Mouse (Mus musculus): ENCODE measurements around the gene Eif3l. TPM values are rescaled to one million over a fixed set of nuclear protein-coding genes. Genes with fewer than 3 reads are reported as not detected.

Gene Eif3l
- polyA plus RNA-seq, 1 experiment from 2014 or later: 209 TPM

GRCm38 (mm10) chr15:79044837-79045236, 30.1 kb upstream of the Eif3l start:
- Histone ChIP-seq H3K4me2 (ENCODE audit: low read length) (no peak overlapping the region), H3K27me3 (replicated peaks; ENCODE audit: control insufficient read depth, insufficient read depth, low read length) (peaks cover 34% of the 10 kb centered on the region), H3K27ac (ENCODE audit: low read depth, low read length) (no peak overlapping the region), H3K4me1 (ENCODE audit: control insufficient read depth, insufficient read depth, low read length) (peaks cover 3% of the 10 kb centered on the region; the same call in 1 of the 2 replicates), H3K9ac (ENCODE audit: low read length) (no peak overlapping the region), H3K9me3 (replicated peaks; ENCODE audit: control insufficient read depth, low read length) (no peaks in the 10 kb centered on the region), H3K4me3 (ENCODE audit: low read depth, low read length) (no peak overlapping the region), H3K36me3 (ENCODE audit: control insufficient read depth, insufficient read depth, low read length) (no peaks in the 10 kb centered on the region)
- no peak for ATAC-seq
- no peak for DNase-seq (ENCODE audit: low spot score)
- WGBS: 4% methylated on average over 4 of the region's 4 CpGs

GRCm38 (mm10) chr15:79048186-79048585, 26.8 kb upstream of the Eif3l start:
- Histone ChIP-seq H3K9ac (ENCODE audit: low read length) (no peak overlapping the region), H3K27ac (ENCODE audit: low read depth, low read length) (no peak overlapping the region), H3K27me3 (replicated peaks; ENCODE audit: control insufficient read depth, insufficient read depth, low read length) (peaks cover 7% of the 10 kb centered on the region), H3K4me1 (ENCODE audit: control insufficient read depth, insufficient read depth, low read length) (peaks cover 2% of the 10 kb centered on the region; the same call in 1 of the 2 replicates), H3K9me3 (replicated peaks; ENCODE audit: control insufficient read depth, low read length) (no peaks in the 10 kb centered on the region), H3K4me3 (ENCODE audit: low read depth, low read length) (no peak overlapping the region), H3K36me3 (ENCODE audit: control insufficient read depth, insufficient read depth, low read length) (peaks cover 10% of the 10 kb centered on the region), H3K4me2 (ENCODE audit: low read length) (no peak overlapping the region)
- ATAC-seq: no peak
- 71% methylated on average over 4 of the region's 4 CpGs for WGBS
- DNase-seq (ENCODE audit: low spot score): no peak

- Histone ChIP-seq H3K9me3 (replicated peaks; ENCODE audit: control insufficient read depth, low read length) (no peaks in the 10 kb centered on the region), H3K27me3 (replicated peaks; ENCODE audit: control insufficient read depth, insufficient read depth, low read length) (no peaks in the 10 kb centered on the region), H3K4me1 (ENCODE audit: control insufficient read depth, insufficient read depth, low read length) (0 out of 2 replicates have a peak, but pooled peaks cover 2% of the 10 kb centered on the region), H3K27ac (ENCODE audit: low read depth, low read length) (no peak overlapping the region), H3K4me2 (ENCODE audit: low read length) (no peak overlapping the region), H3K4me3 (ENCODE audit: low read depth, low read length) (no peak overlapping the region), H3K36me3 (ENCODE audit: control insufficient read depth, insufficient read depth, low read length) (peaks cover 31% of the 10 kb centered on the region), H3K9ac (ENCODE audit: low read length) (no peak overlapping the region)
- 52% methylated on average over 9 of the region's 9 CpGs for WGBS
- ATAC-seq (no peak), DNase-seq (ENCODE audit: low spot score) (no peak)
These were observed 24.7 kb upstream of the Eif3l start for GRCm38 (mm10) chr15:79050160-79050845.

- no peaks in the 10 kb centered on the region for H3K27me3 ChIP-seq (replicated peaks; ENCODE audit: control insufficient read depth, insufficient read depth, low read length)
- 86% methylated on average over 2 of the region's 2 CpGs for WGBS
- H3K36me3 ChIP-seq (ENCODE audit: control insufficient read depth, insufficient read depth, low read length): peaks cover 38% of the 10 kb centered on the region
- H3K4me1 ChIP-seq (ENCODE audit: control insufficient read depth, insufficient read depth, low read length): 0 out of 2 replicates have a peak, but pooled peaks cover 2% of the 10 kb centered on the region
- no peak overlapping the region for H3K27ac ChIP-seq (ENCODE audit: low read depth, low read length)
- H3K4me2 ChIP-seq (ENCODE audit: low read length): no peak overlapping the region
- ATAC-seq (no peak), DNase-seq (ENCODE audit: low spot score) (no peak)
- H3K4me3 ChIP-seq (ENCODE audit: low read depth, low read length): no peak overlapping the region
- H3K9me3 ChIP-seq (replicated peaks; ENCODE audit: control insufficient read depth, low read length): no peaks in the 10 kb centered on the region
- H3K9ac ChIP-seq (ENCODE audit: low read length): no peak overlapping the region
These were observed 24.0 kb upstream of the Eif3l start for GRCm38 (mm10) chr15:79050964-79051363.

DNA sequence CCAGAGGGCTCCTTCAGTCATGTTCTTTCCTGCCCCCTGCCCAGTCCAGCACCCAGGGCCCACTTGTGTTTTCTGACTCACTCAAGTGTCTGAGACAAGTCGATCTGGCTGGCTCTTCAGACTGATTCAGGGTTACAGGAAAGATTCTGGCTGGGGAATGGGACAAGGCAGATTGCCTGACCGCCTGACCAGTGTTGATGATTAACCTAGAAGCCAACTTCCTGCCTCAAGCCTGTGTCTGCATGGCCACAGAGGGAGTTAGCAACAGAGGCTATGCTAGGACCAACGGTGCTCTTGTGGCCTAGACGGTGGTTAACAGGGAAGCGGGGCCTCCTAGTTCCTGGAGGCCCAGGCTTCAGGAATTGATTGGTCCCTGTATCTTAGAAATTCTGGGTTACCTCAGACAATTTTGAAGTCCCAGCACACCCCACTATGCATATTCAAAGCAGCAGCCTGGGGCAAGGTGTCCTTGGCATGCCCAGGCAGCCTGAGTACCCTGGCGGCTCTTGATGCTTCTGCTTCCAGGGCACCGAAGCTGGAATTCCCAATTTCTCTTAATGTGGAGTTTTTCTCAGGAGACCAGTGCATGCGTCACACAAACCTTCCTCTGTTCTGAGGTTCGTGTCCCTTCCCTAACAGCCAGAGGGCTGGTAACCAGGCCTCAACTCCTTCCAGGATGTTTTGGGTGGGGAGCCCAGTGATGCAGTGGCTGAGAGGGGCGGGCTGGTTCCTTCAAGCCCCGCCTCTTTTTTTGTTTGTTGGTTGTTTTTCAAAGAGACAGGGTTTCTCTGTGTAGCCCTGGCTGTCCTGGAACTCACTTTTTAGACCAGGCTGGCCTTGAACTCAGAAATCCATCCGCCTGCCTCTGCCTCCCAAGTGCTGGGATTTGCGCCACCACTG, 23.3 kb upstream of the Eif3l start:
- ATAC-seq (no peak), DNase-seq (ENCODE audit: low spot score) (no peak)
- Histone ChIP-seq H3K4me1 (ENCODE audit: control insufficient read depth, insufficient read depth, low read length) (0 out of 2 replicates have a peak, but pooled peaks cover 2% of the 10 kb centered on the region), H3K9me3 (replicated peaks; ENCODE audit: control insufficient read depth, low read length) (no peaks in the 10 kb centered on the region), H3K4me3 (ENCODE audit: low read depth, low read length) (no peak overlapping the region), H3K27ac (ENCODE audit: low read depth, low read length) (no peak overlapping the region), H3K9ac (ENCODE audit: low read length) (no peak overlapping the region), H3K27me3 (replicated peaks; ENCODE audit: control insufficient read depth, insufficient read depth, low read length) (no peaks in the 10 kb centered on the region), H3K36me3 (ENCODE audit: control insufficient read depth, insufficient read depth, low read length) (peaks cover 45% of the 10 kb centered on the region), H3K4me2 (ENCODE audit: low read length) (no peak overlapping the region)
- WGBS: 83% methylated on average over 13 of the region's 13 CpGs

DNA sequence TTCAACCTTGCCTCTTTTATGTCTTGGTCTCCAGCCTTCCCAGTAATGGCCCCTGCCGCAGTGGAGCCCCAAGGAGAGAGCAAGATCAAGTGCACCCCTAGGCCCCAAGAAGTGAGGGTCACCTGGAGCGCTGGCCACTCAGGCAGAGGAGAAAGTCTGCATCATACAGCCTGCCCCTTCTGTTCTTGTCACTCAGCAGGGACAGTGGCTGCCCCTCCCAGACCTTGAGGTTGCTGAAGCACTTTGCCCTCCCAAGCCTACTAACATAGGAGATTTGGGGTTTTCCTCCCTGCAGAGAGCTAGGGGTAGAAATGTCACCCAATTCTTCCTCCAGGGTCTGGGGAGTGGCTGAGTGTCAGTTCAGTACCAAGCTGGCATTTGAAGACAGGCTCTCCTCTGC, 22.6 kb upstream of the Eif3l start:
- no peaks in the 10 kb centered on the region for H3K9me3 ChIP-seq (replicated peaks; ENCODE audit: control insufficient read depth, low read length)
- H3K4me2 ChIP-seq (ENCODE audit: low read length): no peak overlapping the region
- H3K4me1 ChIP-seq (ENCODE audit: control insufficient read depth, insufficient read depth, low read length): 0 out of 2 replicates have a peak, but pooled peaks cover 2% of the 10 kb centered on the region
- no peak overlapping the region for H3K27ac ChIP-seq (ENCODE audit: low read depth, low read length)
- H3K9ac ChIP-seq (ENCODE audit: low read length): no peak overlapping the region
- ATAC-seq: no peak
- no peak for DNase-seq (ENCODE audit: low spot score)
- H3K27me3 ChIP-seq (replicated peaks; ENCODE audit: control insufficient read depth, insufficient read depth, low read length): no peaks in the 10 kb centered on the region
- H3K4me3 ChIP-seq (ENCODE audit: low read depth, low read length): no peak overlapping the region
- peaks cover 52% of the 10 kb centered on the region for H3K36me3 ChIP-seq (ENCODE audit: control insufficient read depth, insufficient read depth, low read length)
- 91% methylated on average over 2 of the region's 2 CpGs for WGBS

GRCm38 (mm10) chr15:79056601-79057000, 18.4 kb upstream of the Eif3l start:
- Histone ChIP-seq H3K27ac (ENCODE audit: low read depth, low read length) (no peak overlapping the region), H3K4me1 (ENCODE audit: control insufficient read depth, insufficient read depth, low read length) (no peaks in the 10 kb centered on the region; the same call in 1 of the 2 replicates), H3K9ac (ENCODE audit: low read length) (no peak overlapping the region), H3K9me3 (replicated peaks; ENCODE audit: control insufficient read depth, low read length) (no peaks in the 10 kb centered on the region), H3K27me3 (replicated peaks; ENCODE audit: control insufficient read depth, insufficient read depth, low read length) (no peaks in the 10 kb centered on the region), H3K4me2 (ENCODE audit: low read length) (no peak overlapping the region), H3K4me3 (ENCODE audit: low read depth, low read length) (no peak overlapping the region), H3K36me3 (ENCODE audit: control insufficient read depth, insufficient read depth, low read length) (peaks cover 89% of the 10 kb centered on the region)
- DNase-seq (ENCODE audit: low spot score) (no peak), ATAC-seq (no peak)
- 94% methylated on average over 7 of the region's 7 CpGs for WGBS

DNA sequence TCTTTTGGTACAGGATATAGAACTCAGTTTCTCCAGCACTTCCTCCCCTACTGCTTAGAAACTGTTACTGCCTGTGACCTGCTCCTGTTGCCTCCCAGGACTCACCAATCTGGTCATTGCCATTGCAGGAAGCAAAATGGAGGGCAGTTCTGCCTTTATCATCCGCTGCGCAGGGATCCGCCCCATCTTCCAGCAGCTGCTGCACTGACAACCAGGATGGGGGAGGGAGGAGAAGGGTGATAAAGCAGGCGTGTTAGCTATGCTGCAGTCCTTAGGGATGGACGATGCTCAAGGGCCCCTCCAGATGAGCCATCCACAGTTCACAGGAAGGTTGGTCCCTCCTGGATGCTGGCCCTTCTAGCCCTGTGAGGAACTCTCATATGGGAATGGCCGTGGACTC, 17.1 kb upstream of the Eif3l start:
- Histone ChIP-seq H3K36me3 (ENCODE audit: control insufficient read depth, insufficient read depth, low read length) (peaks cover 83% of the 10 kb centered on the region), H3K4me1 (ENCODE audit: control insufficient read depth, insufficient read depth, low read length) (no peaks in the 10 kb centered on the region; the same call in 1 of the 2 replicates), H3K27ac (ENCODE audit: low read depth, low read length) (no peak overlapping the region), H3K9ac (ENCODE audit: low read length) (no peak overlapping the region), H3K9me3 (replicated peaks; ENCODE audit: control insufficient read depth, low read length) (no peaks in the 10 kb centered on the region), H3K4me2 (ENCODE audit: low read length) (no peak overlapping the region), H3K27me3 (replicated peaks; ENCODE audit: control insufficient read depth, insufficient read depth, low read length) (no peaks in the 10 kb centered on the region), H3K4me3 (ENCODE audit: low read depth, low read length) (no peak overlapping the region)
- WGBS: 92% methylated on average over 6 of the region's 6 CpGs
- no peak for ATAC-seq
- DNase-seq (ENCODE audit: low spot score): no peak

All from forebrain, embryonic 14.5 days (tissue).